Mouse (Mus musculus) Muller cell, postnatal 12 days (primary cell): ENCODE data around the gene Sik3.

Source experiments
- DNase-seq: peaks from one replicate; pipeline ENCODE4 v3.0.0-alpha.2; 2015; ENCODE audit errors: inconsistent ontology term

Sik3 gene

DNA sequence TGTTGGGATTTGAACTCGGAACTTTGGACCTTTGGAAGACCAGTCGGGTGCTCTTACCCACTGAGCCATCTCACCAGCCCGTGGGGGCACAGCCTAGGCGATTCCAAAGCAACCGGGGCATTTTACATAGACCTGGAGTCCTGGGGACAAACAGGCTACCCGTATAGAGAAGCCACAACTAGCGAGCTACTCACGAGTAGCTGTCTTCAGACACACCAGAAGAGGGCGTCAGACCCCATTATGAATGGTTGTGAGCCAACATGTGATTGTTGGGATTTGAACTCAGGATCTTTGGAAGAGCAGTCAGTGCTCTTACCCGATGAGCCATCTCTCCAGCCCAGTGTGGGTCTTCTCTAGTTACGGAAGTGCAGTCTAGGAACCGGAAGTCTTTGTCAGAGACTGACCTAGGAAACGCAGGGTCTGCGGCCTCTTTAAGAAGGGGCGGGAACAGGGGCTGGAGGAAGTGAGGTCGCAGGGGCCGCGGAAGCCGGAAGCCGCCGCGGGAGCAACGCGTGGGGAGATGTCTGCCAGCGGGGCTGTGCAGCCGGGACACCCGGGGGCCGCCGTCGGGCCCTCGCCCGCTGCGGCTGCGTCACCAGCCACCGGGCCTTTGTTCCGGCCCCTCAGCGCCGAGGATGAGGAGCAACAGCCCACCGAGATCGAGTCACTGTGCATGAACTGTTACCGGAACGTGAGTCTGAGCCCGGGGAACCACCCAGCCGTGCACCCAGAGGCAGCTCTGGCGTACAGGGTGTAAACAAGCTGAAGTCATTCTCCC lies 260.2 kb downstream of the Sik3 start, which contains the start of gene Zpr1:
TSS of gene Zpr1 (plus strand) at position 388 of the 778 bp plus-strand sequence.
- DNase-seq = peak; percentile 89
